Mouse (Mus musculus) 3T3-L1 (cell line): ENCODE measurements around the gene Zfp318.

Experiments
- DNase-seq: peaks from one replicate; pipeline ENCODE4 v3.0.0-alpha.2; 2015; ENCODE audit warnings: low read depth, low spot score

Gene Zfp318

DNA sequence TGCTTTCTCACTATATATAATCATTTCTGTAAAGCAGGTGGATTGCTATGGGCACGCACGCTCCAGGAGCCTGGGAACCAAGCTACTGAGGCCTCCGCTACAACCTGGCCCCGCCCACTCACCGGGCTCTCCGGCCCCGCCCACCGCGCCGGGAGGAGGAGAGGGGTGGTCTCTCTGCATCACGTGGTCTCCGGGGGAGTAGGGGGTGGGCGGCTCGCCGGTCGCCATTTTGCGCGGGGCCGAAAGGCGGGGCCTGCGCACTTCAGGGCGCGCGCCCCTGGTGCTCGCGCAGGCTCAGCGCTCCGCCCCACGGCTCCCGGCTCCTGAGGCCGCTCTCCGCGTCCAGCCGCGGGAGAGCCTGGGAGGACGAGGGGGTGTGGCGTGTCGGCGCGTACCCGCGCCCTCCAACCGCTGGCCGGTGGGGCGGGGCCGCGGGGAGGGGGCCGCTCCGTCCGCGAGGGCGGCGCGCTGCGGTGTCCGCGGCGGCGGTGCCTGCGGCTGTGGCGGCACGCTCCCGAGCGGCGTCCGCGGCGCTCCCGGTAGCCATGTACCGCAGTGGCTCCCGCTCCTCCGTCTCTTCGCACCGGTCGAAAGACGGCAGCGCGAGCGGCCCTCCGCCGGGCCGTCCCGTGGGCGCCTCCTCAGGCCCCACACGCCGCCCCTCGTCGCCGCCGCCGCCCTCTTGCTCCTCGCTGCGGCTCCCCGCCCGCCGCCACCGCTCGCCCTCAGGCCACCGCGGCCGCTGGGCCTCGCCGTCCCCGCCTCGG, at the start of gene Zfp318:
Zfp318 (plus strand) TSS at position 438 of the 767 bp plus-strand sequence.
- peak; percentile 86 for DNase-seq

DNA sequence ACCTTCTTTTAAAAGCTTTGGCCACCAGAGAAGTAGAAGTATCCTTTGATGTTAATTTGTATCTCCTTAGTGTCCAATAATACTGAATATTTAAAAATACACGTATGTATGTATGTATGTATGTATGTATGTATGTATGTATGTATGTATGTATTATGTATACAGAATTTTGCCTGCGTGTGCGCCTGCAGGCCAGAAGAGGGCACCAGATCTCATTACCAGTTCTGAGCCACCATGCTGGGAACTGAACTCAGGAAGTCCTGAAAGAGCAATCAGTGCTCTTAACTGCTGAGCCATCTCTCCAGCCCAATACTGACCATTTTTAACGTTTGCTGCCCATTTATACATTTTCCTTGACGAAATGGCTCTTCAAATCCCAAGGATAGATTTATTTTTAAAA, 47.1 kb upstream of the Zfp318 start:
- peak; percentile 46 for DNase-seq

DNA sequence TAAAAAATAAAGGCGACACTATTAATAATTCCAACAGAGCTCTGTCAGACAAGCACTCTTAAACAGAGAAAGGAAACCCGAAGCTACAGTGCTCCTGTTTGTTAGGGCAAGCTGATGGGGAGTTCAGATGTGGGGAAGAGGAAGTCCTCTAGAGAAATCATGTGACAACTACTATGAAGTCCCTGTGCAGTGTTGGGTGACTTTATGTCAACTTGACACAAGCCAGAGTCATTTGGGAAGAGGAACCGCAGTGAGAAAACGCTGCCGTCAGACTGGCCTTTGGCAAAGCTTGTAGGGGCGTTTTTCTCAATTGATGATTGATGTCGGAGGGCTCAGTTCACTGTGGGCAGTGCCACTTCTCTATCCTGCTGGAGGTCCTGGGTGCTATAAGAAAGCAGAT, 42.3 kb upstream of the Zfp318 start:
- no peak for DNase-seq

DNA sequence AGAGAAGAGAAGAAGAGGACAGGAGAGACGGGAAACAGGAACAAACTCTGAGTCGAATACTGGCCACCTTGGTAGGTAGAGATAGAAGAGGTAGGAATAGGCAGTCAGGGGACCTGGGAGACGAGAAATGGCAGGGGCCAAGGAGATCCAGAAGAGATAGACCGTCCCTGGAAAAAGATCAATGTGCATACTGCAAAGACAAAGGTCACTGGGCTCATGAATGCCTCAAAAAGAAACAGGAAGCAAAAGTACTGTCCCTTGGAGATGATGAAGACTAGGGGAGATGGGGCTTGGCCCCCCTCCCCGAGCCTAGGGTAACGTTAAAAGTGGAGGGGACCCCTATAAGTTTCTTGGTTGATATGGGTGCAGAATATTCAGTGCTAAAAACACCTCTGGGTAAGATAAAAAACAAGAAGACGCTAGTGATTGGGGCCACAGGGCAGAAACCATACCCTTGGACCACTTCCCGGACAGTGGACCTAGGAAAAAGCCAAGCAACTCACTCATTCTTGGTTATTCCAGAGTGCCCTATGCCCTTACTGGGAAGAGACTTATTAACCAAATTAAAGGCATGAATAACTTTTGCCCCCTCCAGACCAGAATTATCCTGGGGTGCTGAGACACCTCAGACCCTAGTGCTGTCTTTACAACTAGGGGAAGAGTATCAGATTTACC, 32.4 kb upstream of the Zfp318 start:
- no peak for DNase-seq

DNA sequence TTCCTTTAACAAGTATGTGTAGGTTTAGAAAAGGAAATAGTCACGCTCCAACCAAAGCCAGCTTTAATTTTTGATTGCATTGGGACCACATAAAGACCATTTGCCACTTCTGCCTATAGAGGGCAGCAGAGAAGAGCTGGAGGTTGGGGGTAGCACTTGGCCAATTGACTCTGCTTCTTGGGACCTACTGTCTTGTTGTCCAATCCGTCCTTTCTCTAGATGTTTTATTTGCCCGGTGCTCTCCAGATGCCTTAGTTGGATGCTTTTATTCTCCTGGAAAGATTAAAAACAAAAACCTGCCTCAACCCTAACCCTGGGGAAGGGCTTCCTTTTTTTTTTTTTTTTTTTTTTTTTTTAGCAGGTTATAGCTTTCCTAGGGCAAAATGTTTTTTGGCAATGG, 11.7 kb upstream of the Zfp318 start:
- DNase-seq = peak; percentile 55

DNA sequence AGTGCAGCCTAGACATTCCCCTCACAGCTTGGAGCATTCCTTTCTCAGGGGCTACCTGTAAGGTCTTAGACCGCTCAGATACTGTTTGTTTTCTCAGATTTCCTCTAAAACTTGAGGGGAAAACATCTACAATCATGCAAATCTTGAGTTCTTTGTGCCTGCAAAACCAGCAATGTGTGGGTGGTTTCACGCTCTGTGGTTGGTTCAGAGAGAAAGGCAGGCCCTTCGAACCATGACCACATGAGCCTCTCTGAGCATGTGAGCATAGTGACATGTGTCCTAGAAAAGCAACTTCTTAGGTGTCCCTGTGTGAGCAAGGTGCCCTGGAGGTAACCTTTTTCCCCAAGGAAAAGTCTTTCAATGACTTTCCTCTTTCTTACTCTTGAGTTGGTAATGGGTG, 5.0 kb upstream of the Zfp318 start:
- DNase-seq = no peak

DNA sequence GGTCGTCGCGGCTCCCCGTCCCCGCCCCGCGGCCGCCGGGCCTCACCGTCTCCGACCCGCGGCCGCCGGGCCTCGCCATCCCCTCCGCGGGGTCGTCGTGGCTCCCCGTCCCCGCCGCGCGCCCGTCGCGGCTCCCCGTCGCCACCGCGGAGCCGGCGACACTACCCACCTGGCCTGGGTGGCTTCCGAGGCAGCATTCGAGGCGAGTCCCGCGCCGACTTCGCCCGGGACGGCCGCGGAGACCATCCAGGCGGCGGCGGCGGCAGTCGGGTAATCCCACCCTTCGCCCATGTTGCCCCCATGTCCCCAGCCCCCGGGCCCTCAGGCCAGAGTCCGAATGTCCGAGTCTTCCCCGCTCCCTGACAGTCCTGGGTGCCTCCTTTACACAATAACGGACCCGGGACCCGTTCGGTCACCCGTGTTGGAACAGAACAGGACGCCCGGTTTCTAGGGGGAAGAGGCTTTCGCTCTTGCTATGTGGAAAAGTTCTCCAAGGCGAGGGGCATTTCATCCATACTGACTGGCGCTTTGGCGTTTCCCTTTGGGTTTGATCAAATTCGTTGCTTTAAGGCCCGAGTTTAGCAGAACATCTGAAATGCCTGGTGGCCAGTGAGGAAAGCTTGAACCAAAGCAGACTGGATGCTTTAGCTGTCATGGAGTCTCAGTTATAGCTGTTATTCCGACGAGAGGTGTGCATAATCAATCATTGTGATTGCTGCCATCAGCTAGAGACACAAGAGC, 700 bp downstream of the Zfp318 start:
- DNase-seq = peak; percentile 44

DNA sequence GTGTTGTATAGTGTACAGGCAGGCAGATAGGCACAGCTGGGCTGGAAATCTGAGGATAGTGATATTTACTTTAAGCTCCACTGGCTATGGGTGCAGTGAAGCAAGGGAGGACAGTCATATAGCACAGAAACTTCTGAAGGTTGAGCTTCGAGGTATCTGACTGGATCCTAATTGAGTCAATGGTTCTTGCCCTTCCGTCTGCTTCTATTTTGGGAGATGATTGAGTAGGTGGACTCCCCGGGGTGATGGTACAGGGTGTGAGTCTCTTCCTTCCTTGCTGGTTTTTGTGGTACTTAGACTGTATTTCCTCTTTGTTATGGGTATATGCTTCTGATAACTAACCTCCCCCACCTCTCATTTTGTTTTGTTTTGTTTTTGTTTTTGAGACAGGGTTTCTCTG, 4.7 kb downstream of the Zfp318 start:
- DNase-seq = no peak

DNA sequence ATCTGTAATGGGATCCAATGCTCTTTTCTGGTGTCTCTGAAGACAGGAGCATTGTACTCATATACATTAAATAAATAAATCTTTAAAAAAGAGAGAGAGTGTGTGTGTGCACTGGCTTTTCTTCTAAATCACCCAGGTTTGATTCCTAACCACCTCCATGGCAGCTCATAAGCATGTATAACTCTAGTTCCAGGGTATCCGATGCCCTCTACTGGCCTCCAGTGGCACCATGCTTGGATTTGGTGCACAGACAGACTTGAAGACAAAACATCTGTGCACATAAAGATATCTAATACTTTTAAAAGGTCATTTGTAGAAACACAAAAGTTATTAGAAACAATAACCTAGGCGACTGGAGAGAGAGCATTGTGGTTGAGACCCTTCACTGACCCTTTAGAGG, 9.5 kb downstream of the Zfp318 start:
- DNase-seq = peak; percentile 56

DNA sequence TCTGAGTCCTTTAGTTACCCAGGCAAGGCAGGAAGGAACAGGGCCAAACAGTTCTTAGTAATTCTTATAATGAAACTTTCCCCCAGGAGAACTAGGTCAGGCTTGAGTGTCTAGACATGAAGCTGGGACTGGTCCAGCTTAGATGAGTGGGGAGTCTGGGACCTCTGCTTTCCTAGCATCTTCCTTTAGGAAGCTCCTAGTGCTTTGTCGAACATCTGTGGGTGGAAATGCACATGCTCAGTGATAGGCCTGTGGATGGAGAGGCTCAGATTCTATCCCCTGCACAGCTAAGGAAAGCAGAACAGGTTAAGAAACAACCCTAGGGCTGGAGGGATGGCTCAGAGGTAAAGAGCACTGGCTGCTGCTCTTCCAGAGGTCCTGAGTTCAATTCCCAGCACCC, 11.1 kb downstream of the Zfp318 start:
- no peak for DNase-seq

DNA sequence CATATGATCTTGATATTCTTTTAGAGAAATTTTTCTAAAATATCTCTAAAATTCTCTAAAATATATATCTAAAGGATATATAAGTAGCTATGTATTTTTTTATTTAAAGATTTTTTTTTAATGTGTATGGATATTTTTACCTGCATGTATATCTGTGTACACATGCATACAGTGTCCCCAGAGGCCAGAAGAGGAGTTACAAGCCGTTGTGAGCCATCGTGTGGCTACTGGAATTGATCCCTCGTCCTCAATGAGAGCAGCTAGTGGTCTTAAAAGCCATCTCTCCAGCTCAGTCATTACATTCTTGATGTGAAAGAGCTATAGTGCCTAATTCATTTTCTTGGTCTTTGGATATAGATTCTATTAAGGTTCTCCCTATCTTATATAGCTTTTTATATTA, 24.9 kb downstream of the Zfp318 start:
- peak; percentile 30 for DNase-seq

DNA sequence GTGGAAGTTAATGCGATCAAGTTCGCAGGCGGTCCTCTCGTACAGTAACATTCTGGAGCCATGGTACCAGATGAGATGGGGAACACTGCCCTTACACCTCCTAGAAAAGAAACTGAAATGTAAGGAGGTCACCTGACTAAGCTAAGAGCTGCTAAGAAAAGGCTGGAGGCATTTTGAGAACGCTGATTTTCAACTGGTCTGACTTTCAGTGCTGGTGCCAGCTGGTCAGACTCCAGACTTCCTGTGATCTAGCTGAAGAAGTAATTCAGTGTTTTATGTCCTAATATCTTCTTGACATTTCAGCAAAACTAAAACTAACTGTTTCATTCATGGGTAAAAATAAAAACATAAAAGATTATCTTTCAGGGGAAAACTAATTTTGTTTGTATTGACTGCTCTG, 35.1 kb downstream of the Zfp318 start:
- no peak for DNase-seq

DNA sequence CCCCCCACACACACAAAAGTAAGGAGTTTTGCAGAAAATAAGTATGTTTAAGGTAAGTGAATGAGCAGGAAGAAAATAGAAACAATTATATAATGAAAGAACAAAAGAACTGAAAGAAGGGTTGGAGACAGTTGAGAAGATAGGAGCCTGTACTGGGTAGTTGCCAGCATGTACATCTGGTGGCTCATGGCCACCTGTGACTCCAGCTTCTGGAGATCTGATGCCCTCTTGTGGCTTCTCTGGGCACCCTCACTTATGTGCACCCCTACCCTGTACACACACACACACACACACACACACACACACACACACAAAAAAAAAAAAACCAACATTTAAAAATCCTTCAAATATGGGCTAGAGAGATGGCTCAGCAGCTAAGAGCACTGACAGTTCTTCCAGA, 36.2 kb downstream of the Zfp318 start:
- DNase-seq = peak; percentile 20

DNA sequence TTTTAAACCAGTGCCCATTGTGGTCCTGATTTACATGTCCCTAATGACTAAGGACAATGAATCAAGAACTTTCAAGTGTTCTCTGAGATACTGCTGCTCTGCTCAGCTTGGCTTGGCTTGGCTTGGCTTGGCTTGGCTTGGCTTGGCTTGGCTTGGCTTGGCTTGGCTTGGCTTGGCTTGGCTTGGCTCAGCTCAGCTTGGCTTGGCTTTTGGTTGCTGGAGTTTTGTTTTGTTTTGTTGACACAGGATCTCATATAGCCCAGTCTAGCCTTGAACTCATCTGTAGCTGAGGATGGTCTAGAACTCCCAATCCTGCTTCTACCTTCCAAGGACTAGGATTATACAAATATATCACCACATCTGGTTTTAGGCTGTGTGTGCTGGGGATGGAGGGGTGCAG, 43.0 kb downstream of the Zfp318 start:
- DNase-seq = no peak

DNA sequence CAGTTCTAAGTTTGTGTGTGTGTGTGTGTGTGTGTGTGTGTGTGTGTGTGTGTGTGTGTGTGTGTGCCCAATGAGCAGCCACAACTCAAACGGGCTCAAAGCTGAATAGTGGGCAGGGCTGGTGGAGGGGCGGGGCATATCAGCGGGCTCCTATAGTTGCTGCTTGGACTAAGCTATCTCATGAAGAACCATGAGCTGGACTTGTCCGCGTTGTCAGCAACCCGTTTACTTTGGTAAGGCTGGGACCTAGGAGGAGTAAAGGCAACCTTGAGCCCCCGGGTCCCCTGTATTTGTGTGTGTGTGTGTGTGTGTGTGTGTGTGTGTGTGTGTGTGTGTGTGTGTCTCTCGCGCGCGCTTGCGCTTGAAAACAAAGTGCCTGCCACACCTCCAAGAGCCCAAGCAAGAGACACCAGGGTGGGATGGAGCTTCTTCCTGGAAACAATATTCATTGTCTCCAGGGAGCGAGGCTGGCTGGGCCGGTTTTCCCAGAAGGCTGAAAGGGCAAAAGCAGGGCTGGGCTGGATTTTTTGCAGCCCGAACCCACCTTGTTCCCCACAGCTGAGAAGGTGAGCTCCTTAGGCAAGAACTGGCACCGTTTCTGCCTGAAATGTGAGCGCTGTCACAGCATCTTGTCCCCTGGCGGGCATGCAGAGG, 45.4 kb downstream of the Zfp318 start, which contains the start of gene Crip3:
Crip3 (plus strand) TSS at position 166 of the 654 bp plus-strand sequence.
- no peak for DNase-seq

DNA sequence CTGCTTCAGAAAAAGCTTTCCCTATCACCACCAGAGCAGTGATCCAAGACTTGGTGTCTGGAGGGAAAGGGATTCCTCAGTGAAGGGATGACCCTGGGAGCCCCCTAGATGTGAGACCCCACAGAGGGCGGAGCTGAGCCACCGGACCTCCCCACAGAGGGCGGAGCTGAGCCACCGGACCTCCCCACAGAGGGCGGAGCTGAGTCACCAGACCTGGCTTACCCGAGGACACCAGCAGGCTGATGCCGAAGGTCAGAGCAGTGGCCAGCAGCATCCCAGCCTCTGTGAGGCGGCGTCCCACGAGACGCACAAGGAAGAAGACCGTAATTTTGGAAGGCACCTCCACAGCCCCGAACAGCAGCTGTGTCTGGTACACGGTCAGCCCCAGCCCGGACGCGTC, 50.1 kb downstream of the Zfp318 start:
- DNase-seq = no peak

DNA sequence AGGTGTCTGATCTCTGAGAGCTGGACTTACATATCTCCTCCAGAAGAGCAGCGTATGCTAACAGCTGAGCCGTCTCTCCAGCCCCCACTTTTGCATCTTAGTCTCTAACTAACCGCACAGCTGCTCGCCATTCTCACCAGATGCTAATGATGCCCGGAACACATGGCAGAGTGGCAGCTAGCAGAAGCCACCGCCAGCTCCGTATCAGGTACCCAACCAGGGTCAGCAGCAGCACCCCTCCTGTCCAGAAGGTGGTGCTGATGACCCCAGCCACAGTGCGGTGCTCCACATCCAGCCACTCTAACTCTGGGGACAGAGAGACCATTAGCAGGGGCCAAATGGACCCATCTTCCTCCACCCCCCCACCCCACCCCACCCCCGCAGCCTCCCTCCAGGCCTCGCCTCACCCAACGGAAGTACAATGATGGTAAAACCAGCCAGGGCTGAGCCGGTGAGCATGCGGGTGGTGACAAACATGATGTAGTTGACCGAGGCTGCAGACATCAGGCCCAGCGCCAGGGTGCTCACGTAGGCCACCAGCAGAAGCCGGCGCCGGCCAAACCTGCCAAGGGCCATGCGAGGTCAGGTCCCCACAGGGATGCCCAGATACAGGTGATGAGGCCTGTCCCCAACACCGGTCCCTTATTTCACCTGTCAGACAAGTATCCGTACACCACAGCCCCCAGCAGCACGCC, 53.3 kb downstream of the Zfp318 start:
- no peak for DNase-seq

DNA sequence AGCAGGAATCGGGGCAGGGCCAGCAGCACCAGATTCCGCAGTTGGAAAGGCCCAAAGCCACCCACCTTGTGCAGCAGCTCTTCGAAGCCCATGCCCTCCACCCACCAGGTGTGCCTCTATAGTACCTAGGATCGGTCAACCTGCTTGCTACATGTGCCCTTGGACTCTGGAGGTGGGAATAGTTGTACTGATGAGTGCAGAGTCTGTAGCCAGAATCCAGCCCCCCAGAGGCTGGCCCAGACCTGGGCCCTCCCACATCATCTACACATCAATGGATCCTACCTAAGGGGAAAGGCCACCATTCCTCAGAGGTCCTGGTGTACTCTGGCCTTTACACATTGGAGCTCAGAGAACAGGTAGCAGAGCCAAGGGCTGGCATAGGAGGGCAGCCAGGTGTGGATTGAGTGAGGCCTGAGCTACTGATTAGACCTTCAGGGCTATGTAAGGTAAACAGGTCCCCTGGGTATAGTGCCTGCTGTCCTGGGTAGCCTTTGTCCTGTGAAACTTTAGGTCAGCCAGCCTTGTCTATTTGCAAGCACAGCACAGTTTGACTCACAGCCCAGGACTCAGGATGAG, 54.9 kb downstream of the Zfp318 start, which contains the start of gene Slc22a7:
Slc22a7 (minus strand) TSS at position 160 of the 576 bp plus-strand sequence.
- DNase-seq = no peak

DNA sequence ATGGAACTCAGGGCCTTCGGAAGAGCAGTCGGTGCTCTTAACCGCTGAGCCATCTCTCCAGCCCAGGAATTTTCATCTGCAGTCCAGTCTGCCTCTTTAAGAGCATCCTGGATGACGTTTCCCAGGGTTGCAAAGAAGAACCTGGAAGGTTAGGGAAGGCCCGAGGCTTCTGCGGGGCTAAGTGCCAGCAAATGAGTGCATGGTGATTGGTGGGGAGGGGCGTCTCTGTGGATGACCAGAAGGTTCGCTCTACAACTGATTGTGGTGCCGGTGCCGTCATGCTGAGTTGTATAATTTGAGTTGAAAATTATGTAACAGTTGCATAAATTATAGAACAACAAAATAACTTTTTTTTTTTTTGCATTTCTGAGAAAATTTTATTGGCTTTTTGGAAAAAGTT, 55.6 kb downstream of the Zfp318 start:
- DNase-seq = no peak

DNA sequence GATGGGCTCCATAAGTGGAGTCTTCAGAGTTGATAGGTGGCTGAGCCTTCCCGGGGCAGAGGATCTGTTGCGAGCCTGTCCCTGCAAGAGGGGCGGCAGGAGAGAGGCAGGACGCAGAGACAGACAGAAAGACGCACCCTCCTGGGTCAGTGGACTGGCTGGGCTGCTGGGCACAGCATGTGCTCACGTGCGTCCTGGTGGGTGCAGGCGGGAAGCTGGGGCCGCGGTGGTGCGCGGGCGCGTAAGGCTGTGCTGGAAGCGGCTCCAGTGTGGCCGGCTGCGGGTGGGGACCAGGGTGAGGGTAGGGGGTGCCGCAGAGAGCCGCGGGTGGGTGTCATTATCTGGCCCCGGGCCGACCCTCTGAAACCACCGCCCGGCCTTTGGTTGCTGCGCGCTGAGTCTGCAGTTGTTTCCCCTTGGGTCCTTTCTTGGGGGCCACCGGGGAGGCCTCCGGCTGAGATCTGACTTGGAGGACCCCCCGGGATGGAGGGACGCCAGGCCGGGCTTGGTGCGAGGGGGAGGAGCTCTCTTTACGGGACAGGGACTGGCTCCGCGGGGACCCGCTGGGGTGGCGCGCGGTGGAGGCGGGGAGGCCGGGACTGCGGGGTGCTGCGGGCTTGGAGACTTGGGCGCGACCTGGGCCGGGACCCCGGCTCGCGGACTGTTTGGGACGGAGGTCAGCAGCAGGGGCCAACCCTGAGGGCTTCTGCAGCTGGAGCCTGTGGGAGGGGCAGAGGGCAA, 61.5 kb downstream of the Zfp318 start:
- no peak for DNase-seq
